Mouse (Mus musculus) cerebellum, adult 2 months (tissue): ENCODE data around the gene Lctl.

Experiments used
- CTCF ChIP-seq: fragments of 200-500 bp; IDR thresholded peaks from 2 replicates; pipeline ENCODE4 v1.5.1; 2011; ENCODE audit warnings: low read depth, mild to moderate bottlenecking, control low read depth, low read length, moderate library complexity, borderline replicate concordance; ENCODE audit not compliant: insufficient read depth
- POLR2A ChIP-seq: fragments of 200-500 bp; IDR thresholded peaks from 2 replicates; pipeline ENCODE4 v1.6.1; 2011; ENCODE audit warnings: low read length, control low read depth, borderline replicate concordance; ENCODE audit not compliant: insufficient read depth

- no peak for TF ChIP-seq CTCF
- no peak for TF ChIP-seq POLR2A
Observed at GRCm38 (mm10) chr9:64120584-64121277, 3.8 kb downstream of the Lctl start.
